Mouse (Mus musculus) hindbrain, postnatal 0 days (tissue): ENCODE results near the gene Olfm2. TPM values are rescaled to one million over a fixed set of nuclear protein-coding genes. Genes with fewer than 3 reads are reported as not detected.

ENCODE experiments used
- ATAC-seq: fragments of 200-750 bp; cut with Nextera tagmentation; 2 replicates; pipeline ENCODE4 v1.8.0; 2017; ENCODE audit warnings: mild to moderate bottlenecking, moderate TSS enrichment, moderate library complexity
- DNase-seq: peaks from one replicate; pipeline ENCODE4 v3.0.0-alpha.2; 2015; ENCODE audit warnings: low spot score
- H3K27ac ChIP-seq: fragments of 300-500 bp; sonication (generic); 2 replicates; pipeline ENCODE4 v1.5.1; 2014; ENCODE audit warnings: mild to moderate bottlenecking
- H3K27me3 ChIP-seq: fragments of 300-500 bp; sonication (generic); 2 replicates; pipeline ENCODE4 v1.6.1; 2014; ENCODE audit warnings: low read length, mixed read lengths; ENCODE audit not compliant: insufficient read depth
- H3K36me3 ChIP-seq: fragments of 300-500 bp; sonication (generic); 2 replicates; pipeline ENCODE4 v1.6.1; 2014; ENCODE audit warnings: low read length, mixed read lengths; ENCODE audit not compliant: insufficient read depth
- H3K4me1 ChIP-seq: fragments of 300-500 bp; sonication (generic); 2 replicates; pipeline ENCODE4 v1.6.1; 2014; ENCODE audit warnings: antibody characterized with exemption, low read length, mixed read lengths; ENCODE audit not compliant: insufficient read depth
- H3K4me2 ChIP-seq: fragments of 300-500 bp; sonication (generic); 2 replicates; pipeline ENCODE4 v1.6.1; 2014; ENCODE audit warnings: low read depth, mild to moderate bottlenecking, low read length, moderate library complexity, mixed read lengths
- H3K4me3 ChIP-seq: fragments of 300-500 bp; sonication (generic); 2 replicates; pipeline ENCODE4 v1.5.1; 2014; ENCODE audit warnings: low read length
- H3K9ac ChIP-seq: fragments of 300-500 bp; sonication (generic); replicated peaks from 2 replicates; pipeline ENCODE4 v1.6.1; 2014; ENCODE audit warnings: mild to moderate bottlenecking, low read length, moderate library complexity, mixed read lengths
- H3K9me3 ChIP-seq: fragments of 300-500 bp; sonication (generic); 2 replicates; pipeline ENCODE4 v1.6.1; 2016; ENCODE audit warnings: low read length, mixed read lengths
- CTCF ChIP-seq: IDR thresholded peaks from 2 replicates; pipeline ENCODE4 v1.5.1; 2016; ENCODE audit warnings: antibody characterized with exemption, control low read depth, low read depth
- WGBS: fragments of 180-500 bp; shearing (Covaris S2); extraction: QIAGEN DNeasy Blood & Tissue Kit; methylation state at CpG from one replicate; pipeline ENCODE4 v1.1.7; 2014; 5-methylcytosine and 5-hydroxymethylcytosine counted together
- polyA plus RNA-seq: library from polyadenylated mRNA; unstranded; fragments of >200 nt; fragmentation: Nextera tagmentation; extraction: Ambion mirVana; gene quantifications from 2 replicates; pipeline ENCODE4 v1.2.1, GENCODE M21; 2015
- total RNA-seq: library from RNA; depleted of rRNA; stranded (reverse); fragments of >200 nt; gene quantifications from 2 replicates; pipeline ENCODE4 v1.2.3, GENCODE M21; 2014; rRNA removed

Olfm2 gene
- total RNA-seq (317 and 346 TPM in 2 replicates), polyA plus RNA-seq (190 and 213 TPM in 2 replicates)

DNA sequence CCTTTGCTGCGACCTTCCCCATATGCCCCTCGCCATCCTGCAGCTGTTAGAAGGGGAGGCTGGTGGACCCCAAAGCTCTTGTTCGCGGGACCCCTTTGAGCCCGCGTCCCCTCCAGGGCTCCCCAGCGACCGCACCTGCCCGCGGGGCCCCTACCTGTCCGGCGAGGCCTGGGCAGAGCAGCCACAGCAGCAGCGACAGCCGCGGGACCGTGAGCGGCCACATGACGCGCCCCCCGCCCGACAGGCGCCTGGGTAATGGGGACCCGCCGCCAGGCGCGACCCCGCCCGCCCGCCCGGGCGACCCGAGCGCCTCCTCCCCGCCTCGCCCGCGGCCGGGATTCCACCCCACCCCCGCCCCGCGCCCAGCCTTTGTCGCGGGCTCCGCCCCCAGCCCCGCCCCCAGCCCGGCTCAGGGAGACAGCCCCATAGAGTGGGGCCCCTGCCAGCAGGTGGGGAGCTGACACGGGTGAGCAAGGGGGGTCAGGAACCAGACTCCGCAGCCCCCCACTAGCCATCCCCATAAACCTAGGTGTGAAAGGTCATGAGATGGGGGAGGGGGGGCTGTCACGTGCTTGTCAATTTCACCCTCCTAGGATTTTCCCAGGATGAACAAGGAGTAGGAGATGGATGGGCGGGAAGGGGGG, at the start of gene Olfm2:
TSS of gene Olfm2 (minus strand) at position 333 of the 644 bp plus-strand sequence.
- WGBS = under 1% methylated on average over 42 of the region's 50 CpGs
- Histone ChIP-seq H3K27me3 (no peaks in the 10 kb centered on the region), H3K4me1 (peaks cover 3% of the 10 kb centered on the region; the same call in 1 of the 2 replicates), H3K9ac (peak within 1 kb of the TSS; percentile 85), H3K27ac (peak within 1 kb of the TSS; percentile 74; the same call in 1 of the 2 replicates), H3K36me3 (no peaks in the 10 kb centered on the region), H3K9me3 (no peaks in the 10 kb centered on the region), H3K4me3 (peak within 1 kb of the TSS; percentile 75), H3K4me2 (peak within 1 kb of the TSS; percentile 87)
- ATAC-seq (peak; percentile 49), DNase-seq (peak; percentile 69)
- no peak for TF ChIP-seq CTCF

DNA sequence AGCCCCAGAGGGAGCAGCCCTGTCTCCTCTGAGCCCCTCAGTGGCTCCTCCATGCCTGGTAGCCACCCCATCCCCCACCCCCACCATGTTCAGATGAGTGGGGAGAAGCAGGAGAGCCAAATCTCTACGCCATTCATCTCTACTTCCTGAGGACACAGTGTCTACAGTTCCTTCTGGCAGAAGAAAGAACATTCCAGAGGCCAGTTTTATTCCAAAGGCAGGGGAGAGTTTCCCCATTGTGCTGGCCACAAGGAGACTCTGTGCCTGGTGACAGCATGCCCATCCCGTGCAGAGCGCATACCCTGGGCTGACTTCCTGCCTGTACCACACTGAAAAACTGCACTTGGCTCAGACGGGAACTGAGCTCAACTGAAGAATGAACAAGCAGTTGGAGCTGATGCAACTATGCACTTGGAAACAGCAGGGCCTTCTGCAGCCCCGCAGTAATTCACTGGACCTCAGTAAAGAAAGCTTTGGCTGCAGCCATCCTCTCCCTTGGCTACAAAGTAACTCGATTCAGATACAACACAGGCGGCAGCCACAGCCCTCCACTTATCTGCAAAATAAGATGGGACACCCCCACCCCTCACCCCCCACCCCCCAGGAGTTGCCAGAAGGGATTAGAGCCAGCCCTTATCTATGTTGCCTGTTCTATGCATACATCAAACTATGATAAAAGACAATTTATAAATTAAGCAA, 48.1 kb upstream of the Olfm2 start:
- peak; percentile 98 for ATAC-seq
- no peak overlapping the region for H3K4me2 ChIP-seq

DNA sequence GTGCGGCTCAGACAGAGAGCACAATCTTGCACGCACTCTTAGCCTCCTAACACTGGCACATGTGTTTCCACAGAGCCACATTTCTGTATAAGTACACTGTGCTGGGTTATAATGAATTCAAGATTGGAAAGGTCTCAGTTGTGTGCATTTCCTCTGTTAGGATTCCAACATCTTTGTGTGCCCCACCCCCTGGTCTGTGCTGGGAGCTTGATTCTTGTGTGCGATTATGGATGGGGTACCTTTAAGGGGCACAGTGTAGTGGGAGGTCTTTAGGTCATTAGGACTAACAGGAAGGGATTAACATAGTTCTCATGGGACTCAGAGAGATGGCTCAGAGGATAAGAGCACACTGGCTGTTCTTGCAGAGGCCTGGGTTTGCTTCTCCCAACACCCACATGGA, 44.2 kb upstream of the Olfm2 start:
- Histone ChIP-seq H3K4me1 (no peaks in the 10 kb centered on the region; the same call in 1 of the 2 replicates), H3K27ac (no peak overlapping the region; the same call in 1 of the 2 replicates), H3K9me3 (no peaks in the 10 kb centered on the region), H3K4me2 (no peak overlapping the region), H3K4me3 (no peak overlapping the region), H3K36me3 (no peaks in the 10 kb centered on the region), H3K9ac (no peak overlapping the region), H3K27me3 (no peaks in the 10 kb centered on the region)
- no peak for ATAC-seq
- WGBS = 60% methylated on average over 3 of the region's 3 CpGs
- TF ChIP-seq CTCF = no peak
- DNase-seq = no peak

More for the DNA sequence above, 48.1 kb upstream of the Olfm2 start:
- Histone ChIP-seq H3K9me3 (no peaks in the 10 kb centered on the region), H3K27ac (peak overlapping the region; percentile 79), H3K9ac (no peak overlapping the region), H3K4me1 (no peaks in the 10 kb centered on the region; the same call in 1 of the 2 replicates), H3K4me3 (no peak overlapping the region), H3K27me3 (no peaks in the 10 kb centered on the region), H3K36me3 (no peaks in the 10 kb centered on the region)
- peak; percentile 86 for DNase-seq
- 0 out of 2 replicates have a peak, but pooled peaks have one; percentile 1 for TF ChIP-seq CTCF
- 20% methylated on average over 7 of the region's 7 CpGs for WGBS

DNA sequence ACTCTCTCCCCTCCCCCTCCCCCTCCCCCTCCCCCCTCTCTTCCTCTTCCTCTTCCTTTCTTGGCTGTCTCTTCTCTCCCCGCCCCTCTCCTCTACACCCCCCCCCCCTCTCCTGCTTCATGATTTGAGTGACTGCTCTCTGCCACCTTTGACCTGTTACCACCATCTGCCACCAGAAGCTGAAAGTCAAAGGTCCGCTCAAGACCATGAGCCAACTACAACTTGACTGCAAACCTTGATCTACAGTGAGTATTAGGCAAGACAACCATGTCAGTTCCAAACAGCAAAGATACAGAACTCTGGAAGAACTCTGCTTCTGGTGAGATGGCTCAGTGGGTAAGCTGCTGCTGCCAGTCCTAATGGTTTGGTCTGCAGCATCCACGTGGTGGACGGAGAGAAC, 43.5 kb upstream of the Olfm2 start:
- Histone ChIP-seq H3K36me3 (no peaks in the 10 kb centered on the region), H3K4me2 (no peak overlapping the region), H3K9me3 (no peaks in the 10 kb centered on the region), H3K27me3 (no peaks in the 10 kb centered on the region), H3K9ac (no peak overlapping the region), H3K4me1 (no peaks in the 10 kb centered on the region; the same call in 1 of the 2 replicates), H3K4me3 (no peak overlapping the region), H3K27ac (no peak overlapping the region)
- TF ChIP-seq CTCF = no peak
- no peak for DNase-seq
- WGBS = 61% methylated on average over 3 of the region's 4 CpGs
- no peak for ATAC-seq

DNA sequence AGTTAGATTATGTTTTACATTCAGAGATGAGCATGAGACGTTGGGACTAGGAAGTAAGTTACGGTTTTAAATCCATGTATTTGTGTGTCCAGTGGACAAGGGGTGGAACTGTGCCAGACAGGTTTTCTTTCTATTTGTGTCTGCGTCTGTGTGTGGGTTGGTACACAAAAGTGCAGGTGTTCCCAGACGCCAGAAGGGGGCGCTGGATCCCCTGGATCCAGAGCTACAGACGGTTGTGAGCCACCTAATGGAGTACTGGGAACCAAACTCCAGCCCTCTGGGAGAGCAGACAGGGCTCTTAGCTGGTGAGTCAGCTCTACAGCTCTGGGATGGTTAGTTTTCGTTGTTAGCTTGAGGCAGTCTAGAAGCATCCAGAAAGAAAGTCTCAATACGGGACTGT, 41.8 kb upstream of the Olfm2 start:
- TF ChIP-seq CTCF = no peak
- Histone ChIP-seq H3K9ac (no peak overlapping the region), H3K4me3 (no peak overlapping the region), H3K27ac (no peak overlapping the region), H3K36me3 (no peaks in the 10 kb centered on the region), H3K4me2 (no peak overlapping the region), H3K4me1 (no peaks in the 10 kb centered on the region), H3K9me3 (no peaks in the 10 kb centered on the region), H3K27me3 (no peaks in the 10 kb centered on the region)
- no peak for DNase-seq
- 82% methylated on average over 8 of the region's 8 CpGs for WGBS
- no peak for ATAC-seq

DNA sequence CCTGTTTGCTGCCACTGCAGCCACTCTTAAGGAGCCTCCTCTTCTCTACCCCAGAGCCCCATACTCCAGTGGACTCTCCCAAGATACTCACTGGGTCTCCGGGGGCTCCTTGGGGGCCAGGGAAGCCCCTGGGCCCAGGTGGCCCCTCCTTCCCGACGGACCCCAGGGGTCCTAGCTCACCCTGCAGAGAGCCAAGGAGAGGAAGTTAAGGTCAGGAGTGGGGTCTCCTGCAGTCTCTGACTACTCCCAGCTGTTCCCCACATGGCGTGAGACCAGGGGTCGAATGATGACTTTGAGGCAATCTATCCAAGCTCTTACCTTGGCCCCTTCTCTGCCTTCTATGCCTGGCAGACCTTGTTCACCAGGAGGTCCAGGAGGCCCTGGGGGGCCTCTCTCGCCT, 38.9 kb upstream of the Olfm2 start:
- no peak for ATAC-seq
- Histone ChIP-seq H3K36me3 (no peaks in the 10 kb centered on the region), H3K27me3 (no peaks in the 10 kb centered on the region), H3K27ac (no peak overlapping the region), H3K4me2 (no peak overlapping the region), H3K9me3 (0 out of 2 replicates have a peak, but pooled peaks cover 2% of the 10 kb centered on the region), H3K4me1 (no peaks in the 10 kb centered on the region), H3K9ac (no peak overlapping the region), H3K4me3 (no peak overlapping the region)
- no peak for DNase-seq
- 81% methylated on average over 6 of the region's 6 CpGs for WGBS
- no peak for TF ChIP-seq CTCF
